Mouse (Mus musculus) ES-Bruce4 (cell line): Measurements from ENCODE around the gene Impg2. TPM values are rescaled to one million over a fixed set of nuclear protein-coding genes. Genes with fewer than 3 reads are reported as not detected.

Experiments used
- H3K27ac ChIP-seq: 2 replicates; pipeline ENCODE4 v1.5.1; 2012; ENCODE audit warnings: low read length, inconsistent platforms; ENCODE audit not compliant: insufficient read depth
- H3K27me3 ChIP-seq: 2 replicates; pipeline ENCODE4 v1.6.1; 2012; ENCODE audit warnings: mild to moderate bottlenecking, low read length, inconsistent platforms; ENCODE audit not compliant: control insufficient read depth, poor library complexity, insufficient read depth, severe bottlenecking
- H3K36me3 ChIP-seq: 2 replicates; pipeline ENCODE4 v1.6.1; 2012; ENCODE audit warnings: inconsistent platforms, mild to moderate bottlenecking, low read length, moderate library complexity; ENCODE audit not compliant: control insufficient read depth, poor library complexity, insufficient read depth, severe bottlenecking
- H3K4me1 ChIP-seq: one replicate; pipeline ENCODE4 v1.8.1; 2011; ENCODE audit warnings: low read length; ENCODE audit not compliant: control insufficient read depth, insufficient read depth
- H3K4me3 ChIP-seq: 2 replicates; pipeline ENCODE4 v1.5.1; 2011; ENCODE audit warnings: low read depth, mild to moderate bottlenecking, low read length
- H3K9ac ChIP-seq: 2 replicates; pipeline ENCODE4 v1.6.1; 2012; ENCODE audit warnings: low read depth, mild to moderate bottlenecking, inconsistent platforms; ENCODE audit not compliant: poor library complexity, severe bottlenecking
- H3K9me3 ChIP-seq: replicated peaks from 2 replicates; pipeline ENCODE4 v1.6.1; 2012; ENCODE audit warnings: mild to moderate bottlenecking, low read length, inconsistent platforms; ENCODE audit not compliant: control insufficient read depth, poor library complexity, insufficient read depth, severe bottlenecking
- CTCF ChIP-seq: IDR thresholded peaks from one replicate; pipeline ENCODE4 v1.8.1; 2011; ENCODE audit warnings: low read depth, low read length
- EP300 ChIP-seq: IDR thresholded peaks from 2 replicates; pipeline ENCODE4 v1.6.1; 2011; ENCODE audit warnings: low read depth, low read length; ENCODE audit not compliant: insufficient read depth
- POLR2A ChIP-seq: IDR thresholded peaks from one replicate; pipeline ENCODE4 v1.8.1; 2011; ENCODE audit warnings: low read length; ENCODE audit not compliant: insufficient read depth
- polyA plus RNA-seq: library from polyadenylated mRNA; stranded (reverse); fragments of >200 nt; gene quantifications from 2 replicates; pipeline ENCODE4 v1.2.4, GENCODE M21; 2011; ENCODE audit warnings: low read depth; ENCODE audit not compliant: missing spikeins, insufficient read depth, insufficient read length

Impg2 gene
- polyA plus RNA-seq, 1 experiment = 0.18 TPM

GRCm38 (mm10) chr16:56302996-56303395, 98.9 kb downstream of the Impg2 start:
- Histone ChIP-seq H3K9ac (no peak overlapping the region), H3K9me3 (no peaks in the 10 kb centered on the region), H3K27me3 (no peaks in the 10 kb centered on the region), H3K36me3 (no peaks in the 10 kb centered on the region), H3K4me3 (no peak overlapping the region), H3K4me1 (no peaks in the 10 kb centered on the region), H3K27ac (no peak overlapping the region)
- no peak for TF ChIP-seq CTCF
- no peak for TF ChIP-seq POLR2A
- TF ChIP-seq EP300 = no peak

DNA sequence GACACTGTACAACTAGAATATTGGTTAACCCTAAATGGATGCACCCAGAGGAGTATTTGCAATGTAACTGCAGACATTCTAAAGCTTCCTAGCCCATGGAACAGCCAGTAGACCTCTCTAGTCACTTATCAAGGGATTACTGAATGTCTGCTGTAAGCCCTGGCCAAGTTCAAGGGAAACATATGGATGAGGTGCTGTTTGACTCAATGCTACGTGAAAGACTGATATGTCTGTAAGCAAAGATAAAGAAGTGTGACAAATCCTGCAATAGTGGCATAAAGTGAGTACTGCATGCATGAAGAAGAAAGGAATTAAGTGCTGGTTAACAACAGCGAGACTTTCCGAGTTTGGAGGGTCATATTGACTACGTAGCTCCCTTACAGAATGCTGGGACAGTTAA, 100.1 kb downstream of the Impg2 start:
- Histone ChIP-seq H3K36me3 (no peaks in the 10 kb centered on the region), H3K9me3 (no peaks in the 10 kb centered on the region), H3K4me3 (no peak overlapping the region), H3K9ac (no peak overlapping the region), H3K27ac (no peak overlapping the region), H3K27me3 (no peaks in the 10 kb centered on the region), H3K4me1 (no peaks in the 10 kb centered on the region)
- no peak for TF ChIP-seq EP300
- no peak for TF ChIP-seq POLR2A
- TF ChIP-seq CTCF = no peak

GRCm38 (mm10) chr16:56307575-56307974, 103.5 kb downstream of the Impg2 start:
- no peaks in the 10 kb centered on the region for H3K9me3 ChIP-seq
- H3K9ac ChIP-seq = no peak overlapping the region
- H3K4me3 ChIP-seq = no peak overlapping the region
- no peak overlapping the region for H3K27ac ChIP-seq
- TF ChIP-seq CTCF = no peak
- TF ChIP-seq EP300 = no peak
- TF ChIP-seq POLR2A = no peak
- H3K4me1 ChIP-seq = no peaks in the 10 kb centered on the region
- H3K27me3 ChIP-seq = no peaks in the 10 kb centered on the region
- H3K36me3 ChIP-seq = no peaks in the 10 kb centered on the region

DNA sequence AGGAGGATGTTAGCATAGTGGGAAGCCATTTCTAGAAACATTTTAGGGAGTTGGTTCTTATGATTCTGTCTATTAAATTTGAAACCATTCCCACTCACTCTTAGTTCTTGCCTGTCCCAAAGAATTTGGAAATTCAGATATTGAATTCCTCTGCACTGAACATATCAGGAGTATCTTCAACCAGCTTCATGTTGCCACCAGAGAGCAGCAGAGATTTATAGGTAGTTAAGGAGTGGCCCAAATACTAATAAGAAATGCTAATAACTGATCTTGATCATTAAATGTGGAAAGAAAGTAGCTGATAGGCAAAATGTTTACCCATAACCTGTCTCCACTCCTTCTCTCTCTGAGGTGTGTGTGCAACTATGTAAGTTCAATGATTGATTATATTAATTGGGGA, 107.2 kb downstream of the Impg2 start:
- TF ChIP-seq CTCF (no peak), EP300 (no peak), POLR2A (no peak)
- H3K4me3 ChIP-seq = no peak overlapping the region
- H3K9ac ChIP-seq = no peak overlapping the region
- no peak overlapping the region for H3K27ac ChIP-seq
- H3K27me3 ChIP-seq = no peaks in the 10 kb centered on the region
- H3K4me1 ChIP-seq = no peaks in the 10 kb centered on the region
- H3K9me3 ChIP-seq = no peaks in the 10 kb centered on the region
- H3K36me3 ChIP-seq = no peaks in the 10 kb centered on the region

Other genes starting within 250 kb of the Impg2 start
- 1,642 and 1,799 TPM in 2 replicates for gene Rpl24, start 238.0 kb upstream of the Impg2 start, polyA plus RNA-seq
- gene Zbtb11, start 230.4 kb upstream of the Impg2 start, polyA plus RNA-seq = 19.6 and 20.5 TPM in 2 replicates
- 248 and 256 TPM in 2 replicates for gene Pcnp, start 174.6 kb upstream of the Impg2 start, polyA plus RNA-seq
- 24.3 and 25.3 TPM in 2 replicates for gene Trmt10c, start 166.5 kb upstream of the Impg2 start, polyA plus RNA-seq
- 18.8 and 24.4 TPM in 2 replicates for gene Senp7, start 156.0 kb upstream of the Impg2 start, polyA plus RNA-seq